Mouse (Mus musculus) cerebellum, adult 2 months (tissue): ENCODE results near the gene Herpud1.

Experiments used
- CTCF ChIP-seq: fragments of 200-500 bp; IDR thresholded peaks from 2 replicates; pipeline ENCODE4 v1.5.1; 2011; ENCODE audit warnings: low read depth, mild to moderate bottlenecking, control low read depth, low read length, moderate library complexity, borderline replicate concordance; ENCODE audit not compliant: insufficient read depth
- POLR2A ChIP-seq: fragments of 200-500 bp; IDR thresholded peaks from 2 replicates; pipeline ENCODE4 v1.6.1; 2011; ENCODE audit warnings: low read length, control low read depth, borderline replicate concordance; ENCODE audit not compliant: insufficient read depth

- TF ChIP-seq CTCF (no peak), POLR2A (no peak)
Measured at GRCm38 (mm10) chr8:94387027-94387684, 918 bp downstream of the Herpud1 start.
